Mouse (Mus musculus) megakaryocyte-erythroid progenitor cell, adult 5-6 weeks (primary cell): ENCODE measurements at regions not wholly inside any gene's neighbourhood (a gene's known extent, or its start where the extent isn't known, plus 50 kb on each side); places are given as distances from the start of the nearest gene placed in this dataset.

ENCODE experiments used
- ATAC-seq: replicated peaks from 2 replicates; pipeline ENCODE4 v1.8.0; 2016; ENCODE audit warnings: mild to moderate bottlenecking, inconsistent platforms; ENCODE audit not compliant: severe bottlenecking, poor library complexity, low FRiP score, low TSS enrichment

GRCm38 (mm10) chr14:31891500-31892185 is 61.2 kb upstream of the Ankrd28 start:
- no peak for ATAC-seq

DNA sequence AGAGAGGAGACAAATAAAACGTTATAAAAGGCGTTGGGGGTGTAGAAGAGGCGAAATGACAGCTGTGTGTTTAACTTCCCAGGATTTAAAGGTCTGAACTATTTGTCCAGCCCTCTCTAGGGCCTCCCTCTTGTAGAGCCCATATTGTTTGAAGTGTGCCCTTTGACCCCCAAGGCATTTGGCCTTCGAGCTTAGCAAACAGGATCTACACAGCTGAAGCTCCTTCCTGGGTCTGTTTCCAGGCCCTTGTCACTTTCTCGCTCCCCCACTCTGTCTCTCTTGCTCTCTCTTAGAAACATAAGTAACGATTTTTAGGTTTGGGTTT is 61.7 kb upstream of the Ankrd28 start:
- no peak for ATAC-seq

DNA sequence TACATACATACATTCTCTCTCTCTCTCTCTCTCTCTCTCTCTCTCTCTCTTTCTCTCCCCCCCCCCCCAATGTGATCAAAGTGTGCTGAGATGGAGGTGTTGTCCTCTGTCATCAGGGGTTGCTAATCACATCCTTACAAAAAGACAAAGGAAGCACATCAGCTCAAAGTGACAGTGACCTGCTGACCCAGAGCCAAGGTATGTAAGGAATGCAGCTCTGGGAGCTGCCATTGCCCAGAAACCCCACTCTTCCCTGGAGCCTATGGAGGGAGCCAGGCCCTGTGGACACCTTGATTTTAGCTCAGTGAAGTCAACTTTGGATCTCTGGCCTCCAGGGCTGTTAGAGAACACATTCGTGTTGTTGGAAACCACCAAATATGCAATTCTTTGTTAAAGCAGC is 66.0 kb upstream of the Ankrd28 start:
- no peak for ATAC-seq

DNA sequence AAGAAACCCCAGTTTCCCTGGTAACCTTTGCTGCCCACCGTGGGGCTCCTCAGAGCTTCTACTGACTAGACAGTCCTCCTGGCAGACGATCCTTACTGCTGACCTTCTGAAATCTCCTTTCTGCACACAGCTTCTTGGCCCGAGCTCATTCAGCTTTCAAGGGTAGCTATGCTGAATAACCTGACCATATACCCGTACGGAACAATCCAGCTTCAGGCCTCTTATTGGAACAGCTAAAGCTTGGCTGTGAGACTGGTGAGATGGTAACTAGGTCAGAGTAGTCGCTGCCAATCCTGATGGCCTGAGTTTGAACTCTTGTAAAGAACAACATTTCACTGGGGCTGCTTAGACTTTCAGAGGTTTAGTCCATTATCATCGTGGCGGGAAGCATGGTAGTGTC is 69.1 kb upstream of the Ankrd28 start:
- ATAC-seq, result no peak

- ATAC-seq, result no peak
These were observed 69.5 kb upstream of the Ankrd28 start for GRCm38 (mm10) chr14:31899906-31900305.

GRCm38 (mm10) chr14:31901901-31902300 is 71.5 kb upstream of the Ankrd28 start:
- ATAC-seq, result no peak

DNA sequence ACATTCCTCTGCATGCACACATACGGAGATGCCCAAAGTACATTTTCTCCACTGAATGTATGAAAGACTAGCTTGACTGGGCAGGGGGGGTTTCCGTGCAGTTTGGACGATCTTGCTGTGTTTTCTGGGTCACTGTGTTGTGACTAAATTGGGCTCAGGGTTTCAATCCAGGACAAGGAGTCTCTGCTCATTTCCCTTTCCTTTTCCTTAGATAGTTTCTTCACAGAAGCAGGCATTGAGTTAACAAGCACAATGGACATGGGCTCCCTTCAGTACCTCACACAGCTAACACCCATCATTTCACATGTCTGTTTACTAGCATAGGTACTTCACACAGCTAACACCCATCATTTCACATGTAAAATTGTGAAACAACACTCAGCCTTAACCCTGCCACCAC is 73.2 kb upstream of the Ankrd28 start:
- ATAC-seq, result no peak

- ATAC-seq, result no peak
These were observed 78.1 kb upstream of the Ankrd28 start for GRCm38 (mm10) chr14:31908591-31908990.

DNA sequence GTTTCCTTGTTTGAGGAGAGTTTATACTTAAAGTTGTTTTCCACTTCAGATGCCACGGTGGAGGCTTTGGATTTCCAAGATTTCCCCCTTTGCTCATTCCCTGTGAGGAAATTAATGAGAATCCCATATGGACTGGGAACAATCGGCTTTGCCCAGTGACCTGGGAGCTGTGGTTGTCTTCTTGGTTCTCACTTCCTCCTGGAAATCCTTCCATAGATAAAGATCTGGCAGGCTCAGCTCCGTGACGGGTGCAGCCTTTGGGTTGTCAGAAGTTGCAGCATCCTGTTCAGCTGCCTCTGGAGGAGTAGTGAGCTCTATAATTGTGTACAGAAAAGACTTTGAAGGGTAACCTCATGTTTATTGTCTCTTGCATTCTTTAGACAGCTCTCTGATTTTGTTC is 78.8 kb upstream of the Ankrd28 start:
- no peak for ATAC-seq

DNA sequence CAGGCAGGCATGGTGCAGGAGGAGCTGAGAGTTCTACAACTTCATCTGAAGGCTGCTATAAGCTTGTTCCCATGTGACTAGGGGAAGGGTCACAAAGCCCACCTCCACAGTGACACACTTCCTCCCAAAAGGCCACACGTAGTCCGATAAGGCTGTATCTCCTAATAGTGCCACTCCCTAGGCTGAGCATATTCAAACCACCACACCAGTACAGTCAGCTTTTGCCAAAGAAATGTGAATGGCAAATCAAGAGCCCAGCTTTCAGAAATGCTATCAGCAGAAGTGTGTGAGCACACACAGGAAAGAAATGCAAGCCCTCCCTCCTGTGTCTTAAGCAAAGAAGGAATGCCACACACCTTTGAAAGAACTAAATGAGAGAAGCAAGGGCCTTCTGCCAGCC is 80.4 kb upstream of the Ankrd28 start:
- ATAC-seq, result no peak

GRCm38 (mm10) chr14:31918461-31918860 is 88.0 kb upstream of the Ankrd28 start:
- ATAC-seq, result no peak

- no peak for ATAC-seq
These were observed 88.5 kb upstream of the Ankrd28 start for GRCm38 (mm10) chr14:31918921-31919320.

- ATAC-seq, result peak; percentile 84
These were observed 98.8 kb upstream of the Ankrd28 start for GRCm38 (mm10) chr14:31929161-31929707.

DNA sequence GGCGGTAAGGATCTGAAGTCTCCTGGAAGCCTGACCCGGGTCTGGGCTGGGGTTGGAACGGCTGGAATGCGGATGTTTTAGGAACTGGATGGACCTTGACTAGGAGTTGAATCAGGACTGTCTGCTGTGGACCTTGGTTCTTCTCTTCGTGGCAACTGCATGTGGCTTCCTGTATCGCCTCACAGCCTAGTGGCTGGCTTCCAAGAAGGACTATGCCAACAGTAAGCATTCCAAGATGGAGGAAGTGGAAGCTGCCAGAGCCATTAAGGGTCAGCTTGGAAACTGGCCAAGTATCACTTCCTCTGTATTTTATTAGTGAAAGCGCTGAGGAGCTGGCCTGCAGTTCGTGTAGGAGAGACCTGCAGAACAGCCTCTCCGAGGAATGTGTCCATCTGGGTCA is 98.4 kb upstream of the Galnt15 start:
- no peak for ATAC-seq

DNA sequence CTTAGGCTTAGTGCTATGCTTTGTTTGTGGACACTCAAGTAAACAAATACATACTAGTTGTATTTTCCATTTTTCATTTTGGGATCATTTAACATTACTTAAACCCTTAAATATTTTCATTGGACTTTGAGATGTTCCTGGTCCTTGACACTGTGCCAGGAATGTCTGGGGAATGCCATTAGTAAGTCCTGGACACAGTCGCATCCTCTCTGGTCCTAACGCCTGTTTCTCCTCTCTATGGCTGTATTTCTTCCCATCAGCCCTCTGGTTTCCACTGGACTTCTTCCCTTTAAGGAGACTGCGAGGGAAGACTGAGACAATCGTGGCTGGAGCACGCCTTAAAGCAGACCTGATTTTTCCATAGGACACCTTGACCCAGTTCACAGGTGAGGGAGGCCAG is 96.8 kb upstream of the Galnt15 start:
- no peak for ATAC-seq

- no peak for ATAC-seq
These were observed 95.3 kb upstream of the Galnt15 start for GRCm38 (mm10) chr14:31933441-31933840.

DNA sequence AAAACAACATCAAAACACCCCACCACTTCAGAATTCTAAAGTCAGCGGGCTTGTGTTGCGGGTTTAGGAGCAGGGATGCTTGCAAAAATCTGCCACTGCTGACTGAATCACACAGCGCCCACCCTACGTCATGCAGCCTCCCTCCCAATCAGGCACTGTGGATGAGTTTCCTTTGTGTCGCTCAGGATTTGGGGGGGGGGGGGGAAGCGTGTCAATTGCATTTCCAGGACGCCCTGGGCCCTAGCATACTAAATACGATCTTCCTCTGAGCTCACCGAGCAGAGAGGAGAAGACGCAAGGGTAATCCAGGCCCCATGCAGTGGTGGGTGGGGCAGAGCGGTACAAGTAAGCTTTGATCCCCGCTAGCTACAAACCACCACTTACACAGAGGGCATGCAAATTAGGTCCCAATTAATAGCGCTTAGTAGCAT is 94.9 kb upstream of the Galnt15 start:
- ATAC-seq, result no peak

- no peak for ATAC-seq
These were observed 94.5 kb upstream of the Galnt15 start for GRCm38 (mm10) chr14:31934321-31934720.

- ATAC-seq, result no peak
These were observed 94.0 kb upstream of the Galnt15 start for GRCm38 (mm10) chr14:31934771-31935170.

DNA sequence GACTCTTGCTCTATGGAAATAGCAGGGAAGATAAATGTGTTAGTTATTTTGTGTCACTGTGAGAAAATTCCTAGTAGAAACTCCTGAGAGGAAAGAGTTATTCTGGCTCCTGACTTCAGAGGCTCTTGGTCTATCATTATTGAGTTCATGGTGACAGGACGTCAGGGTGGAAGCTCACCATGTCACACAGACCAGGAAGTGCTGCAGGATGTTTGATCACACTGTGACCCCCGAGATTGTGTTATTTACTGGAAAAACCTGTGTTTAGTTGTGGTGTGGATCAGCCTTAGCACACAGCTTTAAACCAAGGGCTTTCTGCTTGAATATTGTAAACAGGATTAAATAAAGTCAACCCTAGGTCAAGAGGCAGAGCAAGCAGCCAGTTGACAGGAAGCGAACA is 93.4 kb upstream of the Galnt15 start:
- ATAC-seq, result no peak

DNA sequence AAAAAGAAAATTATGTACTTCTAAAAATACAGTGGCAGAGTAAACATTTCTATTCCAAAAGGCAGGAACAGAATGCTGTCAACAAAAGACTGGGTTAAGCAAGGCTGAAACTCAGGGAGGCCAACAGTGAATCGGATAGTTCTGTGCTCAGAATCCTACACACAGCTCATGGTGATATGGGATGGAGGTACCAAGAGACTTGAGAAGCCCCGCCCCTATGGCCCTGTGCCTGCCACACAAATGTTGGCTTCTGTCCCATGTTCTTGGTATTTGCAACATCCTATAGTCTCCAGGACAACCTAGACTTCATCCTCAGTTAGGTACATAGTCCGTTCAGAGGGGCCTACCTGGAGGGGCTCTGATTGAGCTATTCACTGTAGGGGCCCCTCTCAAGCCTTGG is 92.2 kb upstream of the Galnt15 start:
- ATAC-seq, result no peak

GRCm38 (mm10) chr14:31940900-31941299 is 87.9 kb upstream of the Galnt15 start:
- ATAC-seq, result no peak
